Mouse (Mus musculus): Measurements from ENCODE around the gene Agfg1. TPM values are rescaled to one million over a fixed set of nuclear protein-coding genes. Genes with fewer than 3 reads are reported as not detected.

Agfg1 gene
- polyA plus RNA-seq, 1 experiment from 2014 or later, result 32.3 TPM

- no peak overlapping the region for H3K27ac ChIP-seq (replicated peaks)
- H3K4me1 ChIP-seq, result no peaks in the 10 kb centered on the region
- 83% methylated on average over 8 of the region's 8 CpGs for WGBS
- no peaks in the 10 kb centered on the region for H3K27me3 ChIP-seq (replicated peaks; ENCODE audit: low read depth, poor library complexity, severe bottlenecking)
- no peak for DNase-seq (ENCODE audit: low spot score)
- no peaks in the 10 kb centered on the region for H3K36me3 ChIP-seq (replicated peaks)
- H3K9me3 ChIP-seq, result no peaks in the 10 kb centered on the region
- H3K4me3 ChIP-seq, result no peak overlapping the region
Measured at GRCm38 (mm10) chr1:82806391-82806790, 32.9 kb upstream of the Agfg1 start.

GRCm38 (mm10) chr1:82807206-82807605 is 32.1 kb upstream of the Agfg1 start:
- Histone ChIP-seq H3K9me3 (no peaks in the 10 kb centered on the region), H3K27ac (replicated peaks) (no peak overlapping the region), H3K36me3 (replicated peaks) (no peaks in the 10 kb centered on the region), H3K4me1 (no peaks in the 10 kb centered on the region), H3K27me3 (replicated peaks; ENCODE audit: low read depth, poor library complexity, severe bottlenecking) (no peaks in the 10 kb centered on the region), H3K4me3 (no peak overlapping the region)
- DNase-seq (ENCODE audit: low spot score), result no peak
- 90% methylated on average over 7 of the region's 7 CpGs for WGBS

- Histone ChIP-seq H3K9me3 (no peaks in the 10 kb centered on the region), H3K27ac (replicated peaks) (no peak overlapping the region), H3K4me1 (no peaks in the 10 kb centered on the region), H3K36me3 (replicated peaks) (no peaks in the 10 kb centered on the region), H3K27me3 (replicated peaks; ENCODE audit: low read depth, poor library complexity, severe bottlenecking) (no peaks in the 10 kb centered on the region), H3K4me3 (no peak overlapping the region)
- DNase-seq (ENCODE audit: low spot score), result no peak
- 60% methylated on average over 3 of the region's 3 CpGs for WGBS
Measured at GRCm38 (mm10) chr1:82808564-82808963, 30.7 kb upstream of the Agfg1 start.

GRCm38 (mm10) chr1:82811766-82812165 is 27.5 kb upstream of the Agfg1 start:
- Histone ChIP-seq H3K36me3 (replicated peaks) (no peaks in the 10 kb centered on the region), H3K4me1 (no peaks in the 10 kb centered on the region)

GRCm38 (mm10) chr1:82815941-82816716 is 23.2 kb upstream of the Agfg1 start:
- no peak overlapping the region for H3K4me3 ChIP-seq
- no peak for DNase-seq (ENCODE audit: low spot score)
- H3K9me3 ChIP-seq, result no peaks in the 10 kb centered on the region
- no peaks in the 10 kb centered on the region for H3K36me3 ChIP-seq (replicated peaks)
- no peaks in the 10 kb centered on the region for H3K27me3 ChIP-seq (replicated peaks; ENCODE audit: low read depth, poor library complexity, severe bottlenecking)
- peaks cover 10% of the 10 kb centered on the region for H3K4me1 ChIP-seq
- 80% methylated on average over 17 of the region's 17 CpGs for WGBS
- H3K27ac ChIP-seq (replicated peaks), result no peak overlapping the region; the same call in 1 of the 2 replicates

More at GRCm38 (mm10) chr1:82811766-82812165, 27.5 kb upstream of the Agfg1 start:
- WGBS, result 66% methylated on average over 1 of the region's 1 CpGs
- H3K4me3 ChIP-seq, result no peak overlapping the region
- no peak overlapping the region for H3K27ac ChIP-seq (replicated peaks)
- H3K27me3 ChIP-seq (replicated peaks; ENCODE audit: low read depth, poor library complexity, severe bottlenecking), result no peaks in the 10 kb centered on the region
- no peaks in the 10 kb centered on the region for H3K9me3 ChIP-seq
- DNase-seq (ENCODE audit: low spot score), result no peak

GRCm38 (mm10) chr1:82819366-82819765 is 19.9 kb upstream of the Agfg1 start:
- Histone ChIP-seq H3K4me3 (no peak overlapping the region), H3K27me3 (replicated peaks; ENCODE audit: low read depth, poor library complexity, severe bottlenecking) (no peaks in the 10 kb centered on the region), H3K36me3 (replicated peaks) (no peaks in the 10 kb centered on the region), H3K27ac (replicated peaks) (no peak overlapping the region), H3K9me3 (no peaks in the 10 kb centered on the region), H3K4me1 (peaks cover 10% of the 10 kb centered on the region)
- WGBS, result 61% methylated on average over 10 of the region's 10 CpGs
- no peak for DNase-seq (ENCODE audit: low spot score)

GRCm38 (mm10) chr1:82820179-82820578 is 19.1 kb upstream of the Agfg1 start:
- no peaks in the 10 kb centered on the region for H3K27me3 ChIP-seq (replicated peaks; ENCODE audit: low read depth, poor library complexity, severe bottlenecking)
- H3K4me1 ChIP-seq, result peaks cover 10% of the 10 kb centered on the region
- H3K9me3 ChIP-seq, result no peaks in the 10 kb centered on the region
- DNase-seq (ENCODE audit: low spot score), result no peak
- 75% methylated on average over 15 of the region's 15 CpGs for WGBS
- no peak overlapping the region for H3K4me3 ChIP-seq
- no peaks in the 10 kb centered on the region for H3K36me3 ChIP-seq (replicated peaks)
- no peak overlapping the region for H3K27ac ChIP-seq (replicated peaks)

- Histone ChIP-seq H3K36me3 (replicated peaks) (no peaks in the 10 kb centered on the region), H3K4me3 (no peak overlapping the region), H3K27me3 (replicated peaks; ENCODE audit: low read depth, poor library complexity, severe bottlenecking) (no peaks in the 10 kb centered on the region), H3K9me3 (no peaks in the 10 kb centered on the region), H3K4me1 (peaks cover 10% of the 10 kb centered on the region), H3K27ac (replicated peaks) (no peak overlapping the region)
- 82% methylated on average over 3 of the region's 3 CpGs for WGBS
- DNase-seq (ENCODE audit: low spot score), result no peak
Measured at GRCm38 (mm10) chr1:82820626-82821186, 18.6 kb upstream of the Agfg1 start.

GRCm38 (mm10) chr1:82821846-82822245 is 17.4 kb upstream of the Agfg1 start:
- DNase-seq (ENCODE audit: low spot score), result no peak
- Histone ChIP-seq H3K4me3 (no peak overlapping the region), H3K4me1 (peaks cover 10% of the 10 kb centered on the region), H3K27ac (replicated peaks) (no peak overlapping the region), H3K9me3 (no peaks in the 10 kb centered on the region), H3K27me3 (replicated peaks; ENCODE audit: low read depth, poor library complexity, severe bottlenecking) (no peaks in the 10 kb centered on the region), H3K36me3 (replicated peaks) (no peaks in the 10 kb centered on the region)
- WGBS, result 90% methylated on average over 3 of the region's 3 CpGs

GRCm38 (mm10) chr1:82824147-82824546 is 15.1 kb upstream of the Agfg1 start:
- no peaks in the 10 kb centered on the region for H3K27me3 ChIP-seq (replicated peaks; ENCODE audit: low read depth, poor library complexity, severe bottlenecking)
- peaks cover 9% of the 10 kb centered on the region for H3K4me1 ChIP-seq
- no peak overlapping the region for H3K4me3 ChIP-seq
- no peaks in the 10 kb centered on the region for H3K9me3 ChIP-seq
- H3K36me3 ChIP-seq (replicated peaks), result no peaks in the 10 kb centered on the region
- no peak for DNase-seq (ENCODE audit: low spot score)
- no peak overlapping the region for H3K27ac ChIP-seq (replicated peaks)
- 79% methylated on average over 6 of the region's 6 CpGs for WGBS

- DNase-seq (ENCODE audit: low spot score), result no peak
- no peak overlapping the region for H3K4me3 ChIP-seq
- no peaks in the 10 kb centered on the region for H3K36me3 ChIP-seq (replicated peaks)
- H3K9me3 ChIP-seq, result no peaks in the 10 kb centered on the region
- peaks cover under 1% of the 10 kb centered on the region for H3K4me1 ChIP-seq
- 87% methylated on average over 2 of the region's 2 CpGs for WGBS
- no peak overlapping the region for H3K27ac ChIP-seq (replicated peaks)
- H3K27me3 ChIP-seq (replicated peaks; ENCODE audit: low read depth, poor library complexity, severe bottlenecking), result no peaks in the 10 kb centered on the region
Measured at GRCm38 (mm10) chr1:82825256-82825655, 14.0 kb upstream of the Agfg1 start.

GRCm38 (mm10) chr1:82825783-82826182 is 13.5 kb upstream of the Agfg1 start:
- DNase-seq (ENCODE audit: low spot score), result no peak
- H3K4me3 ChIP-seq, result no peak overlapping the region

GRCm38 (mm10) chr1:82826911-82827310 is 12.4 kb upstream of the Agfg1 start:
- peak; percentile 22 for DNase-seq (ENCODE audit: low spot score)
- Histone ChIP-seq H3K27ac (replicated peaks) (no peak overlapping the region), H3K27me3 (replicated peaks; ENCODE audit: low read depth, poor library complexity, severe bottlenecking) (no peaks in the 10 kb centered on the region), H3K9me3 (no peaks in the 10 kb centered on the region), H3K4me3 (no peak overlapping the region), H3K4me1 (no peaks in the 10 kb centered on the region), H3K36me3 (replicated peaks) (no peaks in the 10 kb centered on the region)
- WGBS, result 33% methylated on average over 5 of the region's 5 CpGs

More at GRCm38 (mm10) chr1:82825783-82826182, 13.5 kb upstream of the Agfg1 start:
- Histone ChIP-seq H3K4me1 (no peaks in the 10 kb centered on the region), H3K36me3 (replicated peaks) (no peaks in the 10 kb centered on the region), H3K27ac (replicated peaks) (no peak overlapping the region), H3K9me3 (no peaks in the 10 kb centered on the region), H3K27me3 (replicated peaks; ENCODE audit: low read depth, poor library complexity, severe bottlenecking) (no peaks in the 10 kb centered on the region)
- 89% methylated on average over 7 of the region's 7 CpGs for WGBS

All from embryonic facial prominence, embryonic 10.5 days (tissue).